Mouse (Mus musculus) hindbrain, embryonic 13.5 days (tissue): ENCODE data around the gene Dexi. TPM values are rescaled to one million over a fixed set of nuclear protein-coding genes. Genes with fewer than 3 reads are reported as not detected.

Source experiments
- ATAC-seq: fragments of 200-750 bp; cut with Nextera tagmentation; 2 replicates; pipeline ENCODE4 v1.8.0; 2017; ENCODE audit warnings: moderate TSS enrichment; ENCODE audit not compliant: low FRiP score
- H3K27ac ChIP-seq: fragments of 300-500 bp; sonication (generic); 2 replicates; pipeline ENCODE4 v1.5.1; 2015; ENCODE audit warnings: inconsistent platforms, mild to moderate bottlenecking, moderate library complexity
- H3K27me3 ChIP-seq: fragments of 300-500 bp; sonication (generic); 2 replicates; pipeline ENCODE4 v1.6.1; 2015; ENCODE audit warnings: mild to moderate bottlenecking, inconsistent platforms
- H3K36me3 ChIP-seq: fragments of 300-500 bp; sonication (generic); 2 replicates; pipeline ENCODE4 v1.6.1; 2015; ENCODE audit warnings: mild to moderate bottlenecking, inconsistent platforms
- H3K4me1 ChIP-seq: fragments of 300-500 bp; sonication (generic); replicated peaks from 2 replicates; pipeline ENCODE4 v1.6.1; 2015; ENCODE audit warnings: inconsistent platforms
- H3K4me2 ChIP-seq: fragments of 300-500 bp; sonication (generic); 2 replicates; pipeline ENCODE4 v1.6.1; 2015; ENCODE audit warnings: inconsistent platforms, mild to moderate bottlenecking, moderate library complexity
- H3K4me3 ChIP-seq: fragments of 300-500 bp; sonication (generic); 2 replicates; pipeline ENCODE4 v1.5.1; 2015; ENCODE audit warnings: mild to moderate bottlenecking, inconsistent platforms
- H3K9ac ChIP-seq: fragments of 300-500 bp; sonication (generic); 2 replicates; pipeline ENCODE4 v1.6.1; 2015; ENCODE audit warnings: mild to moderate bottlenecking, inconsistent platforms
- H3K9me3 ChIP-seq: fragments of 300-500 bp; sonication (generic); 2 replicates; pipeline ENCODE4 v1.6.1; 2016; ENCODE audit warnings: inconsistent platforms
- WGBS: fragments of 180-500 bp; shearing (Covaris S2); methylation state at CpG from one replicate; pipeline ENCODE4 v1.1.7; 2015; 5-methylcytosine and 5-hydroxymethylcytosine counted together
- polyA plus RNA-seq: library from polyadenylated mRNA; unstranded; fragments of >200 nt; fragmentation: Nextera tagmentation; extraction: Ambion mirVana; gene quantifications from 2 replicates; pipeline ENCODE4 v1.2.1, GENCODE M21; 2015

Gene Dexi
- 15.5 and 18.0 TPM in 2 replicates for polyA plus RNA-seq

DNA sequence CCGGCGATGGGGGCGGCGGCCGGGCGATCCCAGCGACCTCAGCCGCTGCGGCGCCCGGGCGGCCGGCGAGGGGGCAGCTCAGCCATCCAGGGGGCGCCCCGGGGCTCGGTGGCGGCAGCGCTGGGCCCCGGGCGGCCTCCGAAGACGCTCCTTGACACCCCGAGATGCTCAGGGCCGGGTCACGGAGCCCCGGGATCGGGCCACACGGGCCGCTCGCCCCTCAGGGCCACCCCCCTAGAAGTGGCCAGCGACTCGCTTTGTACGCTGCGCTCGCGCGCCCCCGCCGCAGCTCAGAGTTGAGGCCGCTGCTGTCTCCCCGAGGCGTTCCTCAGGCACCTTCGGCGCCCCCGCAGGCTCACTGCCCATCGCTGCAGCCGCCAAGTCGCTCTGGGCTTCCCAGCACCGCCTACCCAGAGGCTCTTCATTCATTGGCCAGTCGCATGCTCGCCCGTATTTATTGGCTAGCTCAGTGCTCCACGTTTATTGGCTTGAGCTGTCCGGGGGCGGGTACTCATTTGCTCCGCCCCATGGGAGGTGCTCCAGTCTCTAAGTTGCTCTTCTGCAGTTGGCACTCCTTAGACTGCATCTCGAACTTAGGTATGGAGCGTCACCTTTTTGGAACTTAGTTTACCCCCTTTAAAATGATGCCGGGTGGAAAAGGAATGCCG is at the start of gene Dexi:
Dexi (minus strand) TSS at position 357 of the 668 bp plus-strand sequence.
- peak within 1 kb of the TSS; percentile 91 for H3K4me3 ChIP-seq
- WGBS = under 1% methylated on average over 37 of the region's 61 CpGs
- H3K4me1 ChIP-seq = peaks cover 67% of the 10 kb centered on the region
- ATAC-seq = peak; percentile 93
- no peaks in the 10 kb centered on the region for H3K36me3 ChIP-seq
- peak within 1 kb of the TSS; percentile 84 for H3K27ac ChIP-seq
- no peaks in the 10 kb centered on the region for H3K27me3 ChIP-seq
- H3K4me2 ChIP-seq = peak within 1 kb of the TSS; percentile 91
- H3K9me3 ChIP-seq = no peaks in the 10 kb centered on the region
- peak within 1 kb of the TSS; percentile 92 for H3K9ac ChIP-seq

DNA sequence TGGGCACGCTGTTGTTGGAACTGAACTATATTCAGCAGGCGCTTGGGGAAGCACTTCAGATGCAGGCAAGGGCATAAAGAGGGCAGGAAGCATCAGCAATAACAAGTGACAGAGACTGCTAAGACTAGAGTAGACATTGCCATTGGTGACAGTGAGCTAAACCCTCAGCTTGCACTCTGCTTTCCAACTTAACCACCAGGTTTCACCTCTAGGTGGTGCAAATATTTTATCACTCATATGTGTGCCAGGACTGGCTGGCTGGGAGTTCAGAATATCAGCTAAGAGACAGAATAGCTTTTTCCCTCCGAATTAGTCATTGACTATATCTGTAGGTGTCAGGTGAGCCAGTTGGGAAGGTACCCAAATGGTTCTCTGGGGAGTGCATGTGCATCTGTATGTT is 43.7 kb upstream of the Dexi start:
- Histone ChIP-seq H3K9ac (no peak overlapping the region), H3K9me3 (no peaks in the 10 kb centered on the region), H3K27ac (no peak overlapping the region), H3K4me3 (no peak overlapping the region), H3K4me2 (no peak overlapping the region), H3K4me1 (no peaks in the 10 kb centered on the region), H3K27me3 (no peaks in the 10 kb centered on the region), H3K36me3 (peaks cover 79% of the 10 kb centered on the region)
- ATAC-seq = no peak
- 91% methylated on average over 3 of the region's 3 CpGs for WGBS

DNA sequence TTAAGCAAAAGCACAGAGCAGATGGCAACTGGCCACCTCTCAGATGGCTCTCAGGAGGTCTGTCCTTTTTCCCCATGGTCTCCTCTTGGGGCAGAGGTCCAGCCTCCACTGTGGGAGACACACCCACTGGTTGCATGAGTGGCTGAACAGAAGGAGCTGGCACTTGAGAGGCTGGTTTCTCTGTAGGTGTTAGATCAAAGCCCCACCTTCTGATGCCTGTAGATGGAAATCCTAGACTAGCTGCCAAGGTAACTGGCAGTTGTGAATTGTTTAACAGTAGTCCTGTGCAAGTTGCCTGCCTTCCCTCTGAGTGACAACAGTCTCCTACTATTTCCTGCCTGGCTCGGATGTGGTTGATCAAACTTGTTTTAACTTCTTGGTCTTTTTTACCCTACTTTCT is 42.3 kb upstream of the Dexi start:
- H3K4me2 ChIP-seq = no peak overlapping the region
- H3K4me3 ChIP-seq = no peak overlapping the region
- H3K36me3 ChIP-seq = peaks cover 88% of the 10 kb centered on the region
- no peaks in the 10 kb centered on the region for H3K27me3 ChIP-seq
- H3K27ac ChIP-seq = no peak overlapping the region
- no peak overlapping the region for H3K9ac ChIP-seq
- H3K9me3 ChIP-seq = no peaks in the 10 kb centered on the region
- WGBS = 88% methylated on average over 1 of the region's 1 CpGs
- ATAC-seq = no peak
- H3K4me1 ChIP-seq = no peaks in the 10 kb centered on the region

DNA sequence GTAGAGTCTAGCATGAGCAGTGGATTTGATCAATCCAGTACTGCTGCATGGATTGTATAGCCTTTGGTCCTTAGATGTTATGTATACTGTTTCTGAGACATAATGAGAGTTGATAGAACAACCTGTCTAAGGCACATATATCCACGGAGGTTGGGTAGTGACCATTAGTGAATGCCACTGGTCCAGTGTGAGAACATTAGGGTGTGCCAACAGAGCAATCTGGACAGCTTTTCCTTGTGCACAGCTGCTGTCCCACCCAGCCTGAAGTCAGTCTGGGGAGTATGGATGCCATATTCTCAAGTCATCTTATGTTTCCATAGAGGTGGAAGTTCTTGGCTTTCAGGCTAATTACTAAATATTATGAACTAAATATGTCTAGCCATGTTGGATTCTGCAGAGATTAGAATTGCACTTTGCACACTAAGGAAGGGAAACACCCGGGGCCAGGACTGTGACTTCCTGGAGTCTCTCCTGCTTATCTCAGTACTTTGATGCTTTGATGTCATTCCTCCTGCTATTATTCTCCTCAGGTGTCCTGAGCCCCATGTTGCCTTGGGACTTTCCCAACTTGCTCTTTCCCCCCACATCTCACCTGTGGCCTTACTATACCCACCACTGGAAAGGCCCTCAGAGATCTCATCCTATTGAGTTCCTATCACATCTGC is 38.5 kb upstream of the Dexi start:
- no peak overlapping the region for H3K4me3 ChIP-seq
- ATAC-seq = no peak
- H3K36me3 ChIP-seq = peaks cover 93% of the 10 kb centered on the region
- no peak overlapping the region for H3K9ac ChIP-seq
- no peak overlapping the region for H3K4me2 ChIP-seq
- H3K27me3 ChIP-seq = no peaks in the 10 kb centered on the region
- H3K9me3 ChIP-seq = no peaks in the 10 kb centered on the region
- WGBS = 88% methylated on average over 2 of the region's 2 CpGs
- no peaks in the 10 kb centered on the region for H3K4me1 ChIP-seq
- H3K27ac ChIP-seq = no peak overlapping the region

DNA sequence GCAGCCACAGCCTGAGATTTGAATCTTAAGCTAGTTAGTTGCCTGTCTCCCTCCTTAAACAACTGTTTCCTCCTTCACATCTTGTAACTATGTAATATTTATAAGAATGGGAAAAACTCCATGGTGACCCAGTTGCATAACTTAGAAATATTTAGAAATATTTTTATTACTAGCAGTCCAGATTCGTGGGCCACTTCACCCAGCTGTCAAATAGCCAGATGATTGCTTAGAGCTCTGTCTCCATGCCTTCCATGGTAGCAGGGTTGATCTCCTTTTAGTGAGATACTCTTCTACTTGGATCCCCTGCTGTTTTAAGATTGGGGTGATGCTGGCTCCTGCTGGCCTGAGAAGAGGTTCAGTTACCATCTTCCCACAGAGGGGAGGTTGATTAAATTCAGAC is 35.5 kb upstream of the Dexi start:
- Histone ChIP-seq H3K9ac (no peak overlapping the region), H3K4me2 (no peak overlapping the region), H3K4me1 (no peaks in the 10 kb centered on the region), H3K27ac (no peak overlapping the region), H3K27me3 (no peaks in the 10 kb centered on the region), H3K36me3 (peaks cover 96% of the 10 kb centered on the region), H3K9me3 (no peaks in the 10 kb centered on the region), H3K4me3 (no peak overlapping the region)
- WGBS = 76% methylated on average over 1 of the region's 1 CpGs
- ATAC-seq = no peak

DNA sequence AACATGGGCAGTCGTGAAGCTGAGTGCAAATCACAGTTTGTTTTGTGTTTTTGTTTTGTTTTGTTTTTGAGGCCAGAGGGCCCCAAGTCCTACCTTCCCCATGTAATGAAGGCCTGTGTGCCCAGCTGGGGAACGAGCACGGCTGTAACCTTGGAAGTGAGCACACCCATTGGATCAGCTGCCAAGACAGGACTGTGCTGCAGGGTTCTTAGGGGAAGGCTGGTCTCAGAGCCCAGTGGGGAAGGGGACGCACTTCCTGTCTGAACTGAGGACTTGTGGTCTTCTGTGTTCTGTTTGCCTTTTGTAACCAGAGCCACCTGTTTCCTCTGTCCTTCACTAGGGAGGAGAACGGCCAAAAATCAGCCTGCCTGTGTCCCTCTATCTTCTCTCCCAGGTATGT is 34.7 kb upstream of the Dexi start:
- Histone ChIP-seq H3K4me3 (no peak overlapping the region), H3K4me2 (no peak overlapping the region), H3K4me1 (no peaks in the 10 kb centered on the region), H3K27me3 (no peaks in the 10 kb centered on the region), H3K36me3 (peaks cover 96% of the 10 kb centered on the region), H3K9me3 (no peaks in the 10 kb centered on the region), H3K9ac (0 out of 2 replicates have a peak overlapping the region, but pooled peaks have one; percentile 0), H3K27ac (no peak overlapping the region)
- 84% methylated on average over 5 of the region's 5 CpGs for WGBS
- no peak for ATAC-seq

DNA sequence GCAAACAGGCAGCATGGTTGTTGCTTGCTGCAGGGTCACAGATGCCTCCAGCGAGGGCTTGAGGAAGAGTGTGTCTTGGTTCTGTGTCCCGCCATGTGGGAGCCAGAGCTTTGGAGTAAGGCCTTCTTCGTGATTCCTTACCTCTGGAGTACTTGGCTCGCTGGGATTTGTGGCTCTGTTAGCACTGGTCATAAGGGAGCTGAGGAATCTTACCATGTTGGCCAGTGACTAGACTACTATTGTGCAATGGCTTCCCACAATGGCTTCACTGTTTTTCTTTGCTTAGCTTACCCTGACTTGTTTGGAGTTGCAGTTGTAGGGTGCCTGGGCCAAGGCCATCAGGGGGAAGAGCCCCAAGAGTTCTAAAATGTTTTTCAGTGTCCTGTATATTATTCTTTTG is 33.1 kb upstream of the Dexi start:
- H3K27ac ChIP-seq = no peak overlapping the region
- H3K36me3 ChIP-seq = peaks cover 95% of the 10 kb centered on the region
- H3K27me3 ChIP-seq = no peaks in the 10 kb centered on the region
- H3K4me2 ChIP-seq = no peak overlapping the region
- no peaks in the 10 kb centered on the region for H3K9me3 ChIP-seq
- ATAC-seq = no peak
- H3K4me1 ChIP-seq = no peaks in the 10 kb centered on the region
- H3K4me3 ChIP-seq = no peak overlapping the region
- WGBS = 92% methylated on average over 4 of the region's 4 CpGs
- H3K9ac ChIP-seq = no peak overlapping the region

DNA sequence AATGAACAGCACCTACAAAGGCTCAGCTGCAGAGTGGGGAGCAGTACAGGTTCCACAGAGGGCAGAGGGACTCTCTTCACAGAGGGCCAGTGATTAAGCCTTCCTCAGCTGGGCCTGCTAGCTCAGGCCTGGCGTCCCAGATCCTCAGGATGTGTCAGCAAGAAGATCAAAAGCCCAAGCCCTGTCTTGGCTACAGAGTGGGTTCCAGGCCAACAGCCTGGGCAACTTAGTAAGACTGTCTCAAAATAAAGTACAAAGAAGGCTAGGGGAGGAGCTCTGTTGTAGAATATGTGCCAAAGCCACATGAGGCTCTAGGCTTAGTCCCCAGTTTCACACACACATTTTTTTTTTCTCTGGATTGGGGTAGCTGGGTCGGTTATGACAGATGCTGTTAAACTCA is 32.1 kb upstream of the Dexi start:
- Histone ChIP-seq H3K27ac (no peak overlapping the region), H3K4me1 (no peaks in the 10 kb centered on the region), H3K36me3 (peaks cover 95% of the 10 kb centered on the region), H3K27me3 (no peaks in the 10 kb centered on the region), H3K4me3 (no peak overlapping the region), H3K4me2 (no peak overlapping the region), H3K9ac (no peak overlapping the region), H3K9me3 (no peaks in the 10 kb centered on the region)
- WGBS = 83% methylated on average over 2 of the region's 2 CpGs
- ATAC-seq = no peak

DNA sequence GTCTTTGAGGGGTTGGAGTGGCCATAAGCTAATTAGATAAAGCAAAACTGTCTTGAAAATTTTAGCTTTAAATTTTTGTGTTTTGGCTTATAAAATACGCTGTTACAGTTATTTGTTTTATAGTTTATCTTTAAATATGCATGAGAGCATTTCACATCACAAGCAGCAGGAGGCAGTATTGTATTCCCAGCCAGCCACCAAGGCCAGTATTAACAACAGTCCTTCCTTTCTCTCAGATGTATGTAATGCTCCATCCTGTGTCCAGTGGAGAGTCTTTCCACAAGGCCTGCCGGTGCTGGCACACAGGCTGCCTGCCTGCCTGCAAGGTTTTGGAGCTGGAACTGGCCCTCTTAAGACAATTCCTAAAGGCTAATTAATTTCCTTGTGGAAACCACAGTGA is 29.0 kb upstream of the Dexi start:
- H3K27ac ChIP-seq = no peak overlapping the region
- no peak overlapping the region for H3K9ac ChIP-seq
- no peaks in the 10 kb centered on the region for H3K27me3 ChIP-seq
- H3K4me3 ChIP-seq = no peak overlapping the region
- no peak for ATAC-seq
- WGBS = 53% methylated on average over 2 of the region's 2 CpGs
- H3K36me3 ChIP-seq = peaks cover 87% of the 10 kb centered on the region
- no peaks in the 10 kb centered on the region for H3K4me1 ChIP-seq
- H3K9me3 ChIP-seq = no peaks in the 10 kb centered on the region
- no peak overlapping the region for H3K4me2 ChIP-seq

DNA sequence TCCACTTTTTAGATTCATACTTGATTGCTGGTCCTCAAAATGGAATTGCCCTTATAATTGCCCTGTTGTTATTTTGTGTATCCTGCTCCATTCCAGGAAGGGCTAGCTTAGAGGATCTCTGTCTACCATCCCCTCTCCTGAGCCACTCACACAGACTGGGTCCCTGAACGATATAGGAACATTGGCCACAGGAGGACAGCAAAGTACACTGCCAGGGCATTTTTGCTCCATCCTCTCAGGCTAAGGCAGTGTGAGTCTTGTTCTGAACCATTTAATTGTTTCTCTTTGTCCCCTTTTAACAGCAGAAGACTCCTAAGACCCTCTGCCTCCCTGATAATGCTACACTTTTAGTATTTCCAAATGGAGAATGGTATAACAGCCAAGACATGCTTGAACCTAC is 27.9 kb upstream of the Dexi start:
- H3K36me3 ChIP-seq = peaks cover 83% of the 10 kb centered on the region
- H3K4me1 ChIP-seq = peaks cover 4% of the 10 kb centered on the region; the same call in 1 of the 2 replicates
- 81% methylated on average over 1 of the region's 1 CpGs for WGBS
- no peaks in the 10 kb centered on the region for H3K9me3 ChIP-seq
- H3K27ac ChIP-seq = no peak overlapping the region
- H3K4me2 ChIP-seq = no peak overlapping the region
- H3K9ac ChIP-seq = no peak overlapping the region
- no peak for ATAC-seq
- no peaks in the 10 kb centered on the region for H3K27me3 ChIP-seq
- H3K4me3 ChIP-seq = no peak overlapping the region

DNA sequence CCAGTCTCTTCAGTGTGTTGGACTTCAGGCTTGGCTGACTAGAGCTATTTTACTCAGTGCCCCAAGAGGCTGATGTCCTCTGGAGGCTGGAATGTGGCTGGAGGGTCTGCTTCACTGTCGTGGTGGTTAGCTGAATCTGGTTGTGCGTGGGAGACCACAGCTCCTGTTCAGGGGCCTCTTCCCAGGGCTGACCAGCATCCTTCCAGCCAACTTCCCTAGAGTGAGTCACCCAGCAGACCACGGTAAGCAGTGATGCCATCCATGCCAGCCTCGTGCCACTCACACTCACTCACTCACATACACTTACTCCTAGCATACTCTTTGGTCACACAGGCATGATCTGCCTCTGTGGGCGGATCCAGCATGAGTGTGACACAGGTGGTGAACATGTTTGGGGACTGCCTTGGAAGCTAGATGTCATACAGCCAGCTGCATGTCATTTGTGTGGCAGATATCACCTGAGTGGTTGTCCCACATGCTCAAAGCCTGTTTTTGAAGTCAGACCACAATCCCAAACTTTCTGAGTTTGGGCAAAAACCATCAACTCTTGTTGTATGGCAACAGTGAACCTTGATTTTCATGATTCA is 27.0 kb upstream of the Dexi start:
- Histone ChIP-seq H3K27ac (no peak overlapping the region), H3K4me1 (peaks cover 5% of the 10 kb centered on the region; the same call in 1 of the 2 replicates), H3K9me3 (no peaks in the 10 kb centered on the region), H3K9ac (no peak overlapping the region), H3K36me3 (peaks cover 78% of the 10 kb centered on the region), H3K27me3 (no peaks in the 10 kb centered on the region), H3K4me3 (no peak overlapping the region), H3K4me2 (no peak overlapping the region)
- ATAC-seq = no peak
- 88% methylated on average over 5 of the region's 5 CpGs for WGBS

DNA sequence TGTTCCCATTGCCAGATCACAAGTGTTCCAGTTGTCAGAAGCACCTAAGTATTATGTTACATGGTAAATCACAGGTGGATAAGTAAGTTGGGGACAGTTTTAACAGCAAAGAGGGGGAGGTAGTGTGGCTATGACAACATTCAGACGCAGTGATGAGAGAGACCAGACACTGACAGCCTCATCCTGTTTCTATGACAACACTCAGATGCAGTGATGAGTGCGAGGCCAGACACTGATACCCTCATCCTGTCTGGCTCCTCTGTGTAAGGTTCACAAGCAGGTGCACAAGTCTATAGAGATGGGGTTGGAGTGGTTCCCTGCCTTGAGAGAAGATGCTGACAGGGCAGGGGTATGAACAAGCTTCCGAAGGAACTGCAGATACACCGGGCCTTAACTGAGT is 24.3 kb upstream of the Dexi start:
- H3K27ac ChIP-seq = no peak overlapping the region
- no peak overlapping the region for H3K4me2 ChIP-seq
- H3K36me3 ChIP-seq = peaks cover 74% of the 10 kb centered on the region
- H3K4me1 ChIP-seq = peaks cover 5% of the 10 kb centered on the region; the same call in 1 of the 2 replicates
- H3K9me3 ChIP-seq = no peaks in the 10 kb centered on the region
- no peak overlapping the region for H3K9ac ChIP-seq
- no peaks in the 10 kb centered on the region for H3K27me3 ChIP-seq
- WGBS = 96% methylated on average over 4 of the region's 4 CpGs
- H3K4me3 ChIP-seq = no peak overlapping the region
- no peak for ATAC-seq
